In genomic region chr2:31688074-31688925, GRCm38 (mm10) we compare ENCODE assay signal across 8 mouse cellular contexts. TPM values are rescaled to one million over a fixed set of nuclear protein-coding genes. Genes with fewer than 3 reads are reported as not detected.
DNase-seq lines count a peak whose midpoint lies in the region; ATAC-seq and TF ChIP-seq lines count a peak whose summit lies in the region.

Gene Abl1, plus strand, starts transcription at chr2:31688376.

- no peaks in the 10 kb centered on the region for H3K9me3 ChIP-seq in megakaryocyte, embryonic 14.5 days

- peaks cover 3% of the 10 kb centered on the region for H3K4me1 ChIP-seq in cortical plate, adult 2 months (ENCODE audit: control insufficient read depth, insufficient read depth, low read length)
- peaks cover 34% of the 10 kb centered on the region for H3K4me1 ChIP-seq in megakaryocyte, embryonic 14.5 days

- peak; percentile 92 to 95 for DNase-seq in gastrocnemius, adult 8-10 months (ENCODE audit: low spot score in 2 of 2)
- peak; percentile 84 for DNase-seq in hindlimb bud, embryonic 11.5 days (ENCODE audit: extremely low spot score, low read depth, low spot score)
- peak; percentile 80 to 98 for DNase-seq in left cerebral cortex, adult 8-10 months (ENCODE audit: low spot score in 2 of 2)
- peak; percentile 97 to 99 for DNase-seq in right cerebral cortex, postnatal 10 days (ENCODE audit: low spot score in 2 of 2)
- peak; percentile 82 for DNase-seq in urinary bladder, postnatal 25 days (ENCODE audit: low spot score)

- H3K27me3 ChIP-seq in megakaryocyte, embryonic 14.5 days (replicated peaks), result no peaks in the 10 kb centered on the region

- peak; percentile 99 for ATAC-seq in activated CD4-positive, CD25-positive, alpha-beta regulatory T cell, adult 4 months

- TF ChIP-seq CTCF in cortical plate, adult 2 months (IDR thresholded peaks at IDR 0.05; ENCODE audit: extremely low read depth, insufficient read depth, low read length), result peak; percentile 12; the same call in 1 of the 2 replicates

- TF ChIP-seq POLR2A in cortical plate, adult 2 months (IDR thresholded peaks at IDR 0.05; ENCODE audit: extremely low read depth, insufficient read depth, low read length), result peak; percentile 64; the same call in 1 of the 2 replicates

- peak within 1 kb of the TSS; percentile 77 for H3K4me3 ChIP-seq in cortical plate, adult 2 months (ENCODE audit: insufficient read depth, low read length)
- peak within 1 kb of the TSS; percentile 98 for H3K4me3 ChIP-seq in megakaryocyte, embryonic 14.5 days (replicated peaks)

- peak within 1 kb of the TSS; percentile 61; the same call in 1 of the 2 replicates for H3K27ac ChIP-seq in cortical plate, adult 2 months (ENCODE audit: insufficient read depth, low read length)

- peaks cover 24% of the 10 kb centered on the region for H3K36me3 ChIP-seq in megakaryocyte, embryonic 14.5 days (replicated peaks; ENCODE audit: low read length)

RNA-seq across cellular contexts. Expression of gene Abl1, which starts in this region (rescaled TPM):
- 1 to 10 TPM; 7.4 to 8.1 TPM for polyA plus RNA-seq in activated CD4-positive, CD25-positive, alpha-beta regulatory T cell, adult 4 months (2017; shearing (Covaris generic))
- 38.4 and 39.9 TPM in 2 replicates for polyA plus RNA-seq in cortical plate, adult 2 months (2012; rRNA removed)
- 10 to 100 TPM; 24.3 to 33.7 (median 26.4) TPM for total RNA-seq in gastrocnemius, adult 8-10 months (2022)
- 10 to 100 TPM; 47.1 to 49.9 (median 47.7) TPM for total RNA-seq in left cerebral cortex, adult 8-10 months (2022)
- polyA plus RNA-seq in megakaryocyte, embryonic 14.5 days (2012; ENCODE audit: insufficient read depth, low replicate concordance), result 29.4 and 48.1 TPM in 2 replicates

Comparison
In these comparisons a context has a peak if more than half of its experiments do, and no peak if none do; other contexts are left out.
1. Peak in every context shown above with its lines: DNase-seq, ATAC-seq, H3K4me3 ChIP-seq and H3K27ac ChIP-seq.